Comparison of ENCODE assay signal across 22 mouse cellular contexts in genomic region chr6:18656772-18657401, GRCm38 (mm10).
DNase-seq lines count a peak whose midpoint lies in the region; ATAC-seq and TF ChIP-seq lines count a peak whose summit lies in the region.
"Had no signal": no experiment of that assay in that cellular context is flagged by ENCODE, and none has a peak within 500 bp of the region (broad histone marks: within the 10 kb centered on the region; RNA-seq: fewer than 3 reads in every experiment).

No protein-coding gene starts in this region.

- peak; percentile 38; the same call in 1 of the 2 replicates for ATAC-seq in hindbrain, embryonic 13.5 days (ENCODE audit: low FRiP score)
- no peak for ATAC-seq in hindbrain, postnatal 0 days
- ATAC-seq in forebrain, embryonic 14.5 days, result peak; percentile 32
- ATAC-seq in midbrain, embryonic 15.5 days (replicated peaks), result peak; percentile 70
- ATAC-seq: liver, postnatal 0 days; lung, postnatal 0 days had no signal

- no peak overlapping the region for H3K4me3 ChIP-seq in hindbrain, embryonic 13.5 days
- no peak overlapping the region for H3K4me3 ChIP-seq in hindbrain, postnatal 0 days (ENCODE audit: low read length)
- H3K4me3 ChIP-seq in embryonic facial prominence, embryonic 10.5 days, result no peak overlapping the region
- no peak overlapping the region for H3K4me3 ChIP-seq in forebrain, embryonic 14.5 days (ENCODE audit: low read depth, low read length)
- no peak overlapping the region for H3K4me3 ChIP-seq in midbrain, embryonic 15.5 days
- H3K4me3 ChIP-seq: embryonic facial prominence, embryonic 12.5 days; erythroblast, embryonic 14.5 days; heart, embryonic 10.5 days; limb, embryonic 12.5 days had no signal

- no peak for TF ChIP-seq CTCF in hindbrain, postnatal 0 days (IDR thresholded peaks at IDR 0.05; ENCODE audit: low read depth)

- WGBS in hindbrain, embryonic 13.5 days, result 66% methylated on average over 7 of the region's 7 CpGs
- WGBS in hindbrain, postnatal 0 days, result 78% methylated on average over 7 of the region's 7 CpGs
- 78% methylated on average over 7 of the region's 7 CpGs for WGBS in embryonic facial prominence, embryonic 10.5 days
- 67% methylated on average over 7 of the region's 7 CpGs for WGBS in forebrain, embryonic 14.5 days
- 57% methylated on average over 7 of the region's 7 CpGs for WGBS in midbrain, embryonic 15.5 days

- no peaks in the 10 kb centered on the region; the same call in 1 of the 2 replicates for H3K4me1 ChIP-seq in hindbrain, embryonic 13.5 days (replicated peaks)
- H3K4me1 ChIP-seq in hindbrain, postnatal 0 days (ENCODE audit: insufficient read depth, low read length), result no peaks in the 10 kb centered on the region
- H3K4me1 ChIP-seq in embryonic facial prominence, embryonic 10.5 days, result peaks cover 10% of the 10 kb centered on the region
- no peaks in the 10 kb centered on the region for H3K4me1 ChIP-seq in forebrain, embryonic 14.5 days (ENCODE audit: control insufficient read depth, insufficient read depth, low read length)
- no peaks in the 10 kb centered on the region for H3K4me1 ChIP-seq in midbrain, embryonic 15.5 days
- H3K4me1 ChIP-seq: embryonic facial prominence, embryonic 12.5 days; limb, embryonic 12.5 days had no signal

- H3K27me3 ChIP-seq in hindbrain, embryonic 13.5 days, result no peaks in the 10 kb centered on the region
- H3K27me3 ChIP-seq in hindbrain, postnatal 0 days (ENCODE audit: insufficient read depth, low read length), result no peaks in the 10 kb centered on the region
- H3K27me3 ChIP-seq in embryonic facial prominence, embryonic 10.5 days (replicated peaks; ENCODE audit: low read depth, poor library complexity, severe bottlenecking), result no peaks in the 10 kb centered on the region
- no peaks in the 10 kb centered on the region for H3K27me3 ChIP-seq in forebrain, embryonic 14.5 days (replicated peaks; ENCODE audit: control insufficient read depth, insufficient read depth, low read length)
- no peaks in the 10 kb centered on the region for H3K27me3 ChIP-seq in midbrain, embryonic 15.5 days (replicated peaks)
- H3K27me3 ChIP-seq: embryonic facial prominence, embryonic 12.5 days; limb, embryonic 12.5 days had no signal

- no peak for DNase-seq in hindbrain, postnatal 0 days (ENCODE audit: low spot score)
- peak; percentile 13 for DNase-seq in embryonic facial prominence, embryonic 10.5 days (ENCODE audit: low spot score)
- no peak for DNase-seq in forebrain, embryonic 14.5 days (ENCODE audit: low spot score)
- DNase-seq in left cerebral cortex, postnatal 36 days (ENCODE audit: low spot score in 2 of 2), result no peak
- no peak for DNase-seq in left cerebral cortex, postnatal 14 days (ENCODE audit: low spot score in 2 of 2)
- DNase-seq: adrenal gland, postnatal 10 days; cerebellum, adult 8-10 months; heart, postnatal 4 days; kidney, adult 8-10 months; kidney, postnatal 14 days; liver, postnatal 0 days; retina, postnatal 1 day; right cerebral cortex, postnatal 25 days; spleen, adult 18-20 months had no signal

- H3K9ac ChIP-seq in hindbrain, embryonic 13.5 days, result no peak overlapping the region
- no peak overlapping the region for H3K9ac ChIP-seq in hindbrain, postnatal 0 days (replicated peaks; ENCODE audit: low read length)
- H3K9ac ChIP-seq in forebrain, embryonic 14.5 days (ENCODE audit: low read length), result no peak overlapping the region
- H3K9ac ChIP-seq in midbrain, embryonic 15.5 days, result no peak overlapping the region
- H3K9ac ChIP-seq: embryonic facial prominence, embryonic 12.5 days; limb, embryonic 12.5 days; liver, postnatal 0 days had no signal

- H3K36me3 ChIP-seq in hindbrain, embryonic 13.5 days, result no peaks in the 10 kb centered on the region
- no peaks in the 10 kb centered on the region for H3K36me3 ChIP-seq in hindbrain, postnatal 0 days (ENCODE audit: insufficient read depth, low read length)
- no peaks in the 10 kb centered on the region for H3K36me3 ChIP-seq in embryonic facial prominence, embryonic 10.5 days (replicated peaks)
- no peaks in the 10 kb centered on the region for H3K36me3 ChIP-seq in forebrain, embryonic 14.5 days (ENCODE audit: control insufficient read depth, insufficient read depth, low read length)
- no peaks in the 10 kb centered on the region for H3K36me3 ChIP-seq in midbrain, embryonic 15.5 days (replicated peaks)
- H3K36me3 ChIP-seq: embryonic facial prominence, embryonic 12.5 days; heart, embryonic 10.5 days; limb, embryonic 12.5 days had no signal

- intact Hi-C loops in left cerebral cortex, postnatal 36 days (cut with DNase I), result no loop called here
- intact Hi-C loops in left cerebral cortex, postnatal 14 days (cut with DNase I), result no loop called here

- H3K9me3 ChIP-seq in hindbrain, embryonic 13.5 days, result no peaks in the 10 kb centered on the region
- no peaks in the 10 kb centered on the region for H3K9me3 ChIP-seq in hindbrain, postnatal 0 days (ENCODE audit: low read length)
- H3K9me3 ChIP-seq in embryonic facial prominence, embryonic 10.5 days, result no peaks in the 10 kb centered on the region
- H3K9me3 ChIP-seq in forebrain, embryonic 14.5 days (replicated peaks; ENCODE audit: control insufficient read depth, low read length), result no peaks in the 10 kb centered on the region
- no peaks in the 10 kb centered on the region for H3K9me3 ChIP-seq in midbrain, embryonic 15.5 days
- H3K9me3 ChIP-seq: embryonic facial prominence, embryonic 12.5 days; heart, embryonic 10.5 days; limb, embryonic 12.5 days had no signal

- no peak overlapping the region for H3K4me2 ChIP-seq in hindbrain, embryonic 13.5 days
- H3K4me2 ChIP-seq in hindbrain, postnatal 0 days (ENCODE audit: low read depth, low read length), result no peak overlapping the region
- H3K4me2 ChIP-seq in forebrain, embryonic 14.5 days (ENCODE audit: low read length), result no peak overlapping the region
- H3K4me2 ChIP-seq in midbrain, embryonic 15.5 days, result no peak overlapping the region
- H3K4me2 ChIP-seq: embryonic facial prominence, embryonic 12.5 days; limb, embryonic 12.5 days; liver, embryonic 11.5 days had no signal

- H3K27ac ChIP-seq in hindbrain, embryonic 13.5 days, result no peak overlapping the region
- no peak overlapping the region for H3K27ac ChIP-seq in hindbrain, postnatal 0 days
- no peak overlapping the region for H3K27ac ChIP-seq in embryonic facial prominence, embryonic 10.5 days (replicated peaks)
- H3K27ac ChIP-seq in forebrain, embryonic 14.5 days (ENCODE audit: low read depth, low read length), result no peak overlapping the region
- no peak overlapping the region for H3K27ac ChIP-seq in midbrain, embryonic 15.5 days
- H3K27ac ChIP-seq: embryonic facial prominence, embryonic 12.5 days; heart, embryonic 10.5 days; limb, embryonic 12.5 days had no signal
